Mouse (Mus musculus) spleen, adult 2 months (tissue): Measurements from ENCODE around the gene Brwd1.
A peak's percentile ranks its signal among the peaks of the same experiment; 100 is the strongest.

Experiments used
- CTCF ChIP-seq: fragments of 200-500 bp; IDR thresholded peaks from 2 replicates; pipeline ENCODE4 v1.5.1; 2011; ENCODE audit warnings: mild to moderate bottlenecking, inconsistent platforms; ENCODE audit not compliant: insufficient read depth, insufficient read length, insufficient replicate concordance; ENCODE audit errors: extremely low read depth
- POLR2A ChIP-seq: fragments of 200-500 bp; IDR thresholded peaks from 2 replicates; pipeline ENCODE4 v1.6.1; 2011; ENCODE audit warnings: low read depth, low read length, inconsistent platforms

DNA sequence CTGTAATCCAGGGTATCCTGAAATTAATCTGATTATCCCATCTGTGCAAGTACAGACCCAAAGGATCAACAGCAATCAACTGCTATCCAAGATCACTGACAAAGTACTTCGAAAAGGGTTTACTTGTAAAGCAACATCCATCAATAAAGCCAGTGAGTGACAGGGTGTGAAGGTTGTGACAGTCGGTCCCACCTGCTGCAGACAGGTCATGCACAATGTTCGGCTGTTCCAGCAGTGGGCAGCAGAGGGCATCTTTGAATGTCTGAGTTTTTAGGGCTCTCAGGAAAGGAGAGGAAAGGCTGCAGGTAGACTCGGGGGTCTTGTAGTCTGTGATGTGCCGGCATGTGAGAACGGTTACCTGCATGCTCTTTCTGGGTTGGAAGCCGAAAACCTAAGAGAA is 98.7 kb downstream of the Brwd1 start:
- TF ChIP-seq CTCF (peak; percentile 45; the same call in 1 of the 2 replicates), POLR2A (no peak)
